Mouse (Mus musculus) urinary bladder, postnatal 10 days (tissue): ENCODE data around the gene Abr.

Experiments used
- DNase-seq: peaks from one replicate; pipeline ENCODE4 v3.0.0; 2022; ENCODE audit warnings: low spot score

Gene Abr

DNA sequence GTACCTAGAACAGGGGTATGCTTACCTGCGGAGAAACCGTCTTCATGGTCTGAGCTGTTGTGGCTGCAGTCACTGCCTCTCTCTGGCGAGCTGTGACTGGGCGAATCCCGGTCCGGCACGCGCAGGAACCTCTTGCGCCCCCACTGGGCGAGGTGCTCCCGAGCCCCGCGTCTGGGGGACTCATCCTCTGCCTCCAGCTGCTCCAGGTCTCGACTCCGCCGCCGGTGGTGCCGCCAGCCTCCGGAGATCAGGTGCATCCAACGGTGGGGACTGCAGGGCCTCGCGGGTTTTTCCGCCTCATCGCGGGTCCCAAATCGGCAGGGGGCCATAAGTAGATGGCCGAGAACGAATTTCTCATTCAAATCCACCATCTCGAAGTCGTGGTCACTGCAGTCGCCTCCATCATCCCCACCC, at the start of gene Abr:
Abr (minus strand) TSS at position 163 of the 414 bp plus-strand sequence.
- DNase-seq = no peak

DNA sequence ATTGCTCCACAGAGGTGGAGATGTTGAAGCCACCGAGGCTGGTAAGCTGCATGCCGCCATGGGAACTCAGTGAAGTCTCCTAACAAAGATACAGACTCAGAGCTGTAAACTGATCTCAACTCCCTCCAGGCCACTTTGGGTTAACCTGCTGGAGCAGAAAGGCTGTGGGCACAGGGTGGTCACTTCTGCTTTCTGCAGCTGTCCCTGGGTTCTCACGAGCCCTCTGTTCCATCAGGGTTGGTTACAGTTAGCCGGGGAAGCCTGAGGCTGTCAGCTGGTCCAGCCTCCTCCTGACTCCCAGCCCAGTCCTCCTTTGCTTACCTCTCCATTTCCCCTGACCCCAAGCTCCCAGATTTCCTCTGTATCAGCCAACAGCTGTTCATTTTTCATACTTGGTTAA, 45.7 kb upstream of the Abr start:
- DNase-seq = no peak

DNA sequence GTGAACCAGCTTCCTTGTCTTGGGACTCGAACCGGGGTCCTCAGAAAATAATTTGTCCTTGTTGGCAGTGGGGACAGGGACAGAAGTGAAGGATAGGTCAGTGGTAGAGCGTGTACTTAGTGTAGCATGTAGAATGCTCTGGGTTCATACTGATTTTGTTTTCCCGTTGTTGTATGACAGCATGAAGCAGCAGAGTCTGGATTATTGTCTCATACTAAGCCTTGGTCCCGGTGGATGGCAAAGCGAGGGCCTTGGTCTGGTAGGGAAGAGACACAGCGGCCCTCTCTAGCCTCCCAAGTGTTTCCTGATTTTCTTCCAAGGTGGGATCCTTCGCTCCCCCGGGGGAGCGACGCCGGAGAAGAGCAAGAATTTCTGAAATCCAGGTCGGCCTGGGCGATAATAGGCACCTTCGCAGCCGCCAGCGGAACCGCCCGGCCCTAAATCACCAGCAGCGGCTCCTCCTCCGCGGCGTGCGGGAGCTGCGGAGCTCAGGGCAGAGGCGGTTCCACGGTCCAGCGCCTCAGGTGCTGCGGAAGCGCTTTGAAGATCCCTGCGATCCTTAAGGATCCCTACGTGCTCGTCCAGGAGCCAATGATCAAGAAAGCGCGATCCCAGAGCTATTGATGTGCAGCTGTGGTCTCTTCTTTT, 44.0 kb upstream of the Abr start:
- no peak for DNase-seq

DNA sequence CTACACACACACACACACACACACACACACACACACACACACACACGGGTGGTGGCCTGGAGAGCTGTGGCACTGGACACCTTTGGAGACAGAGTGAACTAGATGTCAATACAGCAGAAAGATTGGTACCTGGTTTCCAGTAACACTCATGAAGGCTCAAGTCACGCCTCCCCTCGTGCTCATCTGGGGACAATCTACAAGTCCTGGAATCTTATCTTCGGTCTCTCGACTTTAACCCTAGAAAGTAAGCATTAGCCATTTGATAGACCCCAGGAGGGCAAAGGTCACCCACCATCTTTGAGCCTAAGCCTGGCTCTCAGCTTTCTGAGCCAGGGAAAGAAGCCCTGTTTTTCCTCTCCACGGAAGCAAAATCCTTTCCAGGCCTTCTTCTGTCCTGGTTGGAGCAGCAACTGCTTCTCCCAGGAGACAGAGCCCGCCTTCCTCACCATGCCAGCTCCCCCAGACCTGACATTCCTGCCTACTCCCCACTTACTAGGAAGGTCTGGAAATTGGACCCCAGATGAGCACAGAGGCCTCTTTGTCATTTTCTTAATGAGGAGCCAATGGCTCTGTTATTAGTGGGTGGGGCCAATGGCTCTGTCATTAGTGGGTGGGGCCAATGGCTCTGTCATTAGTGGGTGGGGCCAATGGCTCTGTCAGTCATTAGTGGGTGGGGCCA, 39.8 kb upstream of the Abr start:
- no peak for DNase-seq

DNA sequence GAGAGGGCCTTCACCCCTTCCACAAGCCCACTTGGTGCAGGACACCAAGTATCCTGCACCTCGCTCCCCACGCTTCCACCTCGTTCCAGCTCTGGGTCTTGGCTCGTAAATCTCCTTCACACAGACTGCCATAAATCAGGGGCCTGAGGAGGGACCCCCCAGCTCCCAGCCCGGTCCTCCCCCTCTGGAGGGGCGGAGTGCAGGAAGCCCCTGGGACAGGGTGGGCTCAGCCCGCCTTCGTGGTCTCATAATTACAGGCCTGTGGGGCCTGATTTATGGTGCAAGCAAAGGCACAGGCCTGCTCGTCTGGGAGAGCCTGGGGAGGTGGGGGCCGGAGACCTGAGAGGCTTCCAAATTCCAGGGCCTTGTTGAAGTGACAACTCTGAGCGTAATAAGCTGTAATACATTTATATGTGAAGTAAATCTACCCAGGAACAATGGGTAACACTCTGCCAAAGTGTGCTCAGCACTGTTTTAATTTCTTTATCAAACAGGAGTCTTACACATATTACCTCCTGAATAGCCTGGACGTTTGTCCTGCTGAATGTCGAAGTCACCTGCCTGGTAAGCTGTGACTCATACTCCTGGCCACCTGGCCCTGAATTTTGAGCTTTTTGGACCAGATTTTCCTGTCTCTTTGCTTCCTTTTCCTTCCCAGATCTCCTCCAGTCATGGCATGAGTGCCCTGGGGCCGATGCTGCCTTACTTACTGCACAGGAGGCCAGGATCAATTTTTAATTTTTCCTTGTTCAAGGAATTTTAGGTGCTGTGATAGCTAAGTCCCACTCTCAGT, 37.2 kb upstream of the Abr start:
- DNase-seq = no peak

DNA sequence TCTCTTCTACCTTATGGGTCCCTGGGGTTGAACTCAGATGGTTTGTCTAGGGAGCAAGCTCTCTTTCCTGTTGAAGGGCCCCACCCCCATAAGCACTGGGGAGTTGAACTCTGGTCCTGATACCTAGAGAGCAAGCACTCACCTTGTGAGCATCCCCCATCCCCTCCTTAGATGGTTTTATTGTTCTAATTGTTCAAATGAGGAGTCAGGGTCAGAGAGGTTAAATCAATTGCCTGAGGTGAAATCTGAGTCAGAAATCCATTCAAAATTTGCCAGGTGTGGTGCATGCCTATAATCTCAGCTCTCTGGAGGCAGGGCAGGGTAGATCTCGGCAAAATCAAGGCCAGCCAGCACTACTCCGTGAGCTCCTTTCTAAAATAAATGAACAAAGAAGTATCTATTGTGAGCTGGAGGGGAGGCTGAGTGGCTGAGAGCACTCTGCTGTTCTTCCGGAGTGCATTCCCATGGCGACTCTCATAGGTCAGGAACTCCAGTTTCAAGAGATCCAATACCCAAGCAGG, 35.4 kb upstream of the Abr start:
- DNase-seq = no peak

DNA sequence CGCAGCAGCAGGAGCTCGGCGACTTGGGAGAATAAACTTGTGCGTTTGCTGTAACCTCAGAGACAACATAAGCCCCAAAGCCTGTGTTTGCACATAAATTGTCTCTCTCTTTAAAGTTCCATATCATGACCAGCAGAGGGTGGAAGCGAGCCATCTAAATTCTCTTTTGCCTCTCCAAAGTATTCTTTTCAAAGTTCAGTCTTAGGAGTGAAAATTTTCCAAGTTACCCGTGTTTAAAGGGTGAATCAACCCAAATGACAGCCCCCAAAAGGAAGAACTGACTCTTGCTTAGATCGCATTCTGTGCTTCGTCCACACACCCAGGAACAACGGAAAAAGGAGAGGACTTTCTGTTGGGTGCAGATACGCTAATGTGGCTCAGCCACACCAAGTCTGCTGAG, 33.0 kb upstream of the Abr start:
- DNase-seq = no peak

DNA sequence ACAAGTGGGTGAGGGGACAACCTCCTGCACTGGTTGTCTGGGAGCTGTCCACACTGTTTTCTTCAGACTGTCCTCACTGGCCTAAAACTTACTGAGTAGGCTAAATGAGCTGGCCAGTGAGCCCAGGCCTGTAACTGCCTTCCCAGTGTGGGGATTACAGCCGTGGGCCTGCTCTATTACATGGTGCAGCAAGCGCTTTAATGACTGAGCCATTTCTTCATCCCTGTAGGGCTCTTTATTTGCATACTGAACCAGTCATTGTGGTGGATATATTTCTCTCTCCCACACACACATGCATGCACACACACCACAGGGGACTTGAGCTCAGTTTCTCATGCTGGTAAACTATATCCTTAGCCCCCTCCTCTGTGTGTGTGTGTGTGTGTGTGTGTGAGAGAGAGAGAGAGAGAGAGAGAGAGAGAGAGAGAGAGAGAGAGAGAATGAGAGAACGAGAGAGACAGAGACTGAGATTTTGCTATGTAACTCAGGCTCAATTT, 30.8 kb upstream of the Abr start:
- DNase-seq = no peak

DNA sequence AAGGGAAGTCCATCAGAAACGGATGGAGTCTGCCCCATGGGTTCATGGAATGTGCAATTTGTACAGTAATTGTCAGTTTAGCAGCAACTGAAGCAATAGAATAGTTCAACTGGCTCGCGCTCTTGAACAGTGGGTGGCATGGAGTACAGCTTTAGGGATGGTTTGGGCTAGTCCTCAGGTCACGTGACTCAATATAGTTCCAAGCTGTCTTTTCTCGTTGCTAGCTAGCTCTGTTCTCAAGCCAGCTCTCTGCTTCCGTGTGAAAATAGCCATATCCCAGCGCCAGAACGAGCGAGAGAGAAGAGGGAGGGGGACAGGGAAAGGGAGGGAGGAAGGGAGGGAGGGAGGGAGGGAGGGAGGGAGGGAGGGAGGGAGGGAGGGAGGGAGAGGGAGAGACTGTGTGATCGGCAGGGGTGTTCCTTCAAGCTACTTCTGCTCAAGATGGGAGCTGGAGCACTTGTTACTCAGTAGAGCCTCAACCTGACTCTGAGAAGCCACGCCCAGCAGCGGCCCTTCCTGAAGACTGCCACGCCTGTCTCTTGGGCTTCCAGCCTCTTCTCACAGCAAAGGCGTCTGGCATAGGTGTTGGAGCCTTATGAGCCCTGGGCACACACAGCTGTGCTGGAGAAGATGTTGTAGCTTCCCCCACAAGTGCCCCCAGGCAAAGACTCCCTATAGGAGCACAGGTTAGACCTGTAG, 28.9 kb upstream of the Abr start:
- no peak for DNase-seq

DNA sequence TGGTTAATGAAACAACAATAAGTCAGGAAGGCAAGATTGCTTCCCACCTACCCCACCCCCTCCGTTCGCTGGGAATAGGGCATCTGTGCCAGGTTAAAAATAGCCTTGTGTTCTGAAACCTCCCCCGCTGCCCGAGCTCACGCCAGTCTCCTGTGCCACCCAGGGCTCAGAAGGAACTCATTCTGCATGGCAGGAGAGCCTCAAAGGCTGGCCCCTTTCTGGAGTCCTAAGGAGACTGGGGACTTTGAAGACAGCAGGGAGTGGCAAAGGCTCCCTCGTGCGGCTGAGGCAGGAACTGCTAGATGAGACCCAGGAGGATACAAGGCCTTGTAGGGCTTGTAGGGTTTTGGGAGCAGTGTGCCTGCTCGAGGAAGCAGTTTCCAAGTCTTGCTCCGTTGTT, 25.4 kb upstream of the Abr start:
- DNase-seq = no peak

DNA sequence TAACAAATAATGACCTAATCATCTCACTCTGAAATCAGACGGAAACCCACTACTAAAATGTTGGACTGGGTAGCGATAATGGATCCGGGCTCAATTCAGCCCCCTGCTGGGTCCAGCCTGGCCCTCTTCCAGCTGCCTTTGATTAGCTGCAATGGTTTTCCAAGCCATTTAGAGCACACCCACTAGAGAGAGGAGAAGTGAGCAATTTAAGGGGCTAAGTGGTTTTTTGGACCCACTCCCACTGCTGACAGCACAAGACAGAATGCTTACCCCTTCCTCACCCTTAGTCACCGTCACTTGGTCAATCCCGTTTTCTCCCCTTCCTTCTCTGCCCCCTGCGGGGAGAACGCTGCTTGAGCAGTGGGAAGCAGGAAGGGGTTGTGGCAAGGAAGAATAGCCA, 24.9 kb upstream of the Abr start:
- no peak for DNase-seq

DNA sequence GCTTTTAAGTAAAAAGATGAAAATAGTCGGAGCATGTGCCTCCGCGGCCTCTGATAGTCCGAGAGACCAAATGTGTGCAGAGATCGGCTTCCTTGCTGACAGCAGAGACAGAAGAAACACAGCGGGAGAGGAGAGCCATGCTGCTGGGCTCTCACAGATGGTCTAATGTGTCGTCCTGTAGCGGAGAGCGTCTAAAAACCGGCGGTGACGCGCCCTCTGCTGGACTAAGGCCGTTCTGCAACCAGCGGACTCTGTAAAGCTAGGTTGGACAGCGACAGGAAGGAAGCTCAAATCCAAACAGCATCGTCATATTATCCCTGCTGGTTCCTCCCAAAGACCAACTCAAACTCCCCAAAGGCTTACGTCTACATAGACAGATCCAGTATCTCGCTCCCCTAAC, 23.8 kb upstream of the Abr start:
- DNase-seq = peak; percentile 67

DNA sequence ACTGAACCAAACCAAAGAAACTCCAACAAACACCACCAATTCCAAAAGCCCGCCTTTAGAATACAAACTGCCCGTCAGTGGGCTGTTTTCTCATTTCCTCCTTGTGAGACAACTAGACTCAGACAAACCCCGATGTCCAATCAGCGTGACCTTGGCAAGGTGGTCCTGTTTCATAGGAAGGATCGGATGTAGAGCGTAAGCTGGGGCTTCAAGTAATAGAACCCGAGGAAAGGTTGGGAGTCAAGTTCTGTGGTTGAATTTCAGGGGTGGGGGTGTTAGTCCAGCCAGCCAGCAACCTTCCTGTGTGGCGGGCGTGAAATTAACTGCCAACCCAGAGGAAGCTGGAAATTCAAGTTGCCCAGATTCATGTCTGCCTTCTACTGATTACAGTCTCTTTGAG, 22.9 kb upstream of the Abr start:
- no peak for DNase-seq

DNA sequence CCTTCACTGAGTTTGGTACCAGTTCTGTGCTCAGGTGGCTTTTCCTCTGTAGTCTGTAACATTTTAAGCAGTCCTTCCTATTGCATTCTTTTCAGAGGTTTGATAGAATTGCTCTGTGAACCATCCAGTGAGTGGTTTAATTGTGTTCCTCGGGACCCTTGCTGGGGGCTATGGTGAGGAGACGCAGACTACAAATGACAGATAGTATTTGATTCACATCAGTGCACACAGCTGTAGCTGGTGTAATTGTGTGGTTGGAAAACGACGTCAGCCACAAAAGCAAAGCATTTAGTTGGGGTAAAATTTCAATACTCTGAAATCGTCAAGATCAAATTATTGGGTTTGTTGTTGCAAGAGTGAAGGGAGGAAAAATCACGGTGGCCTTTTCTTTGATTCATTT, 22.1 kb upstream of the Abr start:
- no peak for DNase-seq

DNA sequence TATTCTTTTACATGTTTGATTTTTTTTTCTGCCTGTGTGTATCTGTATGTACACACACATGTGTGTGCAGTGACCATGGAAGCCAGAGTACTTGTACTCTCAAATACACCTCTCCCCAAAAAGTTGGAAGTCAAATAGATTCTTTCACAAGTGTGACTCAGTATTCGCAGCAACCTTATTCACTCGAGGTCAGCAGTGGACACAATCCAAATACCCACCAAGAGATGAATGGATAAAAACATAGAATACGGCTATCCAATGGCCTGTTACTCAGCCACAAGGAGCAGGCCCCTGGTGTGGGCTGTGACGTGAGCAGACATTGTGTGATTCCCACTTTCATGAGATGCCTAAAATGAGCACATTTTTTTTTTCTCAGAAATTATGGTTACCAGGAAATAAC, 18.1 kb upstream of the Abr start:
- DNase-seq = no peak

DNA sequence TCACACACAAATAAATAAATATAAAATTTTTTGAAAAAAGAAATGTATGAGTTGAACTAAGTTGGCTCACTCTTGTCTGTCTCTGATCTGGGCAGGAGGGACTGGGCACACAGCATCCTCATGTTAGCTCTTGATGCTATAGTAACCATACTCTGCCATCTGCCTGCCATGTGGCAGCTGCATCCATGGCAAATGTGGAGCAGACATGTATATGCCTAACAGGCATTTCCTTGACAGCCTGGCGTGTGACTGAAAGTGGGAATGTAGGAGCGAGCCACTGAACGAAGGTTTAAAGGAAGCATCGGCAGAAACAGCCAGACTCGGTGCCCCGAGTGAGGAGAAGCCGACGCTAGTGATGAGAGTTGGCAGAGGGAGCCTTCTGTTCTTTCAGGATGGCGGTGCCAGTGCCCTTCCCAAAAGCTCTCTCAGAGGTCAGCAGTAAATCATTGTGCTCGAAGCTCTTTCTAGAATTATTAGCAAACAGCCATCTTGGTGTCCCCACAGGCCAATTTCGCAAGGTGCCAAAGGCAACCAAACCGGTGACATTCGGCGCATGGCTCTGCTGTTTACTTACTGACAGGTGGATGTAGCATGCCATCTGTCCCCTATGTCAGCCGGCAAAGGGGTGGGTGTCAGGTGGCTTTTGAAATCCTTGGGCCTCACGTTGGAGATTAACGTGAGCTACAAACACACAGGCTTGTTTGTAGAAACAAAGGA, 17.3 kb upstream of the Abr start:
- no peak for DNase-seq

DNA sequence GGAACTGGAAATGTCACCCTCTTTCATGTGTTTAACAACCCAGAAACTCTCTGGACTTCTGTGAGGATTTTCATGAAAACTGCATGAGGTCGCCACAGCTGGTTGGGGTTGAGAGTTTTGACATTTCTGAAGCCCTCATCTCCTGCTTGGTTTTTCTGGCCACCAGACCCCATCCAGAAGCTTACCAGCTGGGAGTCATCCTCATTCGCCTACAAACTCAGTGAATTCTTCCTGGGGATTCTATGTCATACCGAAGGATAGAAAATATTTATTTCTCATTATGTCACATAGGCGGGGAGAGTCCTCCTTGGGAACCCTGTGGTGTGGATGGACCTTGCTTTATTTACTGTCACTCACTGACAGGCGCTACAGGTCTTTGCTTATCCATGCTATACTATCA, 8.4 kb upstream of the Abr start:
- no peak for DNase-seq

DNA sequence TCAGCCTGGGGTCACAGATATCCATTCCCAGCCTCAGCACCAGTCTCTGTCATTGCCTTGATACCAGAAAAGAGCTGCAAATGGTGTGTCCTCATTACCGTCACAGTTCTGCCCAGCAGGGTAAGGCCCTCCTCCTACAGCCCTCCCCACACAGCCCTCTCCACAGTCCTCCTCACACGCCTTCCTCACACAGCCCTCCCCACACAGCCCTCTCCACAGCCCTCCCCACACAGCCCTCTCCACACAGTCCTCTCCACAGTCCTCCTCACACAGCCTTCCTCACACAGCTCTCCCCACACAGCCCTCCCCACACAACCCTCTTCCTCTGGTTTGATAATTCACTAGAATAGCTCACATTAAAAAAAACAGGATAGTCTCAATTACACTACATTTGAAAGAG, 7.9 kb upstream of the Abr start:
- no peak for DNase-seq

DNA sequence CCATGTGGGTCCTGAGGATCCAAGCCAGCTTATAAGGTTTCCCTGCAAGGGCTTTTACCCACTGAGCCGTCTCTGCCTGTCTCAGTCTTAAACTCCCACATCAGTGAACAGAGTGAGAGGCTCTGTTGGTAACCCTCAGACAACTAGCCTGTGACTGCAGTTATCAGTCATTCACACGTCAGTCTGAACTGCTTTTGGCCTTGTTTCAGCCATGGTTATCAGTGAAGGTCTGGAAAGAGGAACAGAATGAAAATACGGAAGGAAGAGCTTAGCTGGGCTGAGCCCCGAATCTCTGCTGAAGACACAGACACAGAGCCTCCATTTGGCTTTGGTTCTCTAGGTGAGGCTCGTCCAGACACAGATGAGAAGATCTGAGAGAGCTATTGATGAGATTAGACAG, 6.5 kb upstream of the Abr start:
- DNase-seq = no peak

DNA sequence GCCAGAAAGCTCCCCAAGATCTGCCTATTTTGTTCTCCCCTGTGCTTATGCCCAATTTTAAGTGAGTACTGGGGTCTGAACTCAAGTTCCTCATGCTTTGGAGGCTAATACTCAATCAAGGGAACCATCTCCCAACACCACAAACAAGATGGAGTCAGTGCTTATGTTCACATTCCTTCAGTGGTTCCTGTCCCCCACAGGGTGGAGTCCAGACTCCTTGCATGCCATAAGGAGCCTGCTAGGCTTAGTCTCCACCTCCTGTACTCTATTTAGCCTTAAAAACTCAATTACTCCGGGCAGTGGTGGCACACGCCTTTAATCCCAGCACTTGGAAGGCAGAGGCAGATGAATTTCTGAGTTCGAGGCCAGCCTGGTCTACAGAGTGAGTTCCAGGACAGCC, 2.8 kb upstream of the Abr start:
- no peak for DNase-seq

DNA sequence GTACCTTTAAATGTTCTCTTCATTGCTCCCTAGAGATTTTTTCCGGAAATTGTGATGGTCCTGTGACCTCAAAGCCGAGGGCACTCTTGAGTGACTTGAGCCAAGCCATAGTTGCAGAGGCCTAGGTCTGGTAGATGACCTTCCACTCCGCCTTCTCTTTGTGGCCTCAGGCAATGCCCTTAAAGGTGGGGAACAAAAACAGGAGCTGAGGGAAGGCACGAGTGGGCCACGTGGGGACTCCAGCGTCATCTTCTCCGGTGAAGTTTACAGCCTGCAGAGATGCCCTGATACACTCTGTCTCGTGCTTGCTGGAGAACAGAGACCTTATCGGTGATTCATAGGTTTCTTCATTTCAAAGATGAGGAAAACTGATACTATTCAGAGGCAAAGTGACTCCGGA, 2.0 kb upstream of the Abr start:
- no peak for DNase-seq
